Mouse (Mus musculus) small intestine, adult 2 months (tissue): Measurements from ENCODE around the gene Zfp654.

ENCODE experiments used
- CTCF ChIP-seq: fragments of 200-500 bp; IDR thresholded peaks from 2 replicates; pipeline ENCODE4 v1.5.1; 2012; ENCODE audit warnings: low read depth, mild to moderate bottlenecking, control low read depth, inconsistent platforms, low read length, moderate library complexity, mixed read lengths; ENCODE audit not compliant: insufficient replicate concordance, insufficient read length; ENCODE audit errors: extremely low read depth
- POLR2A ChIP-seq: fragments of 200-500 bp; IDR thresholded peaks from 2 replicates; pipeline ENCODE4 v1.6.1; 2012; ENCODE audit warnings: low read depth, mild to moderate bottlenecking, control low read depth, inconsistent platforms, low read length, moderate library complexity

GRCm38 (mm10) chr16:64800393-64800792, 51.1 kb downstream of the Zfp654 start:
- TF ChIP-seq POLR2A, result no peak
- TF ChIP-seq CTCF, result no peak
